Mouse (Mus musculus) cerebellum, adult 9-10 months (tissue): ENCODE measurements around the gene Lsr.
"Not testable (repeated sequence)": the region's sequence is repeated elsewhere in the genome, so short reads cannot be mapped to it uniquely, and the experiment has no call there.

Experiments
- DNase-seq: peaks from one replicate; pipeline ENCODE4 v3.0.0; 2022

Gene Lsr

DNA sequence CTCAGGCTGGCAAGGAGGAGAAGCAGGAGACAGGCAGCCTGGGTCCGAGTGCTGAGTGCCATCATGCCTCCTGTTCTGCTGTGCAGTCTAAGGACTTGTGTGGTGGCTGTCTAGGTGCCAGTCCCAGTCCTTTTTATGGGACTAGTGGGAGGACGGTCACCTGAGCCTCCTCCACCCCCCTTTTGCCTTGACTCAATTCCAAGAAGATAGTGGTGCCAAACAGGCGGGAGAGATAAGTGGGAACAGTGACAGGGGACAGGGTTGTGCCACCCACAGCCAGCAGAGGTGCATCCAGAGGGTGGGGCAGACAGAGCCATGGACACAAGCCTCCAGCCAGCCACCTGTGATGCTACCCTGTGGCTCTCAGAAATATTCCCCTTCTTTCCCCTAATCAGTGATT is 49.2 kb downstream of the Lsr start:
- no peak for DNase-seq

DNA sequence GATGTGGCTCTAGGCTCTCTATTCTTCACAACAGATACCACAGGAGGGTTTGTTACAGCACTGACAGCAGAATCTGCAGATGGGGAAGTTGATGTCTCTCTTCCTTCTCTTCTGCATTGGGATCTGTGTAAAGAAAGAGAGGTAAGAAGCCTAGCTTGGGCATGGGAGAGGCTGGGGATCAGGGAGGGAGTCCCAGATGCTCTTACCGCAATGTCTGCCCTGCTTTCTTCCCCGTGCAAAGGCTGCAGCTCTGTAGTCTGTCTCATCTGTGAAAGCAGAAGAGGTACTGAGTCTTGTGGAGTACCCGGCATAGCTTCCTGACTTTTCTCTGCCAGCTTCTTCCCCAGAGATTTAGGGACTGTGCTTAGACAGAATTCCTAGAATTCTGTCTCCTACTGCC is 50.8 kb downstream of the Lsr start:
- not testable (repeated sequence) for DNase-seq

- no peak for DNase-seq
These were observed 53.0 kb downstream of the Lsr start for GRCm38 (mm10) chr7:30920217-30920616.

GRCm38 (mm10) chr7:30917219-30917618 is 56.0 kb downstream of the Lsr start:
- DNase-seq: no peak

DNA sequence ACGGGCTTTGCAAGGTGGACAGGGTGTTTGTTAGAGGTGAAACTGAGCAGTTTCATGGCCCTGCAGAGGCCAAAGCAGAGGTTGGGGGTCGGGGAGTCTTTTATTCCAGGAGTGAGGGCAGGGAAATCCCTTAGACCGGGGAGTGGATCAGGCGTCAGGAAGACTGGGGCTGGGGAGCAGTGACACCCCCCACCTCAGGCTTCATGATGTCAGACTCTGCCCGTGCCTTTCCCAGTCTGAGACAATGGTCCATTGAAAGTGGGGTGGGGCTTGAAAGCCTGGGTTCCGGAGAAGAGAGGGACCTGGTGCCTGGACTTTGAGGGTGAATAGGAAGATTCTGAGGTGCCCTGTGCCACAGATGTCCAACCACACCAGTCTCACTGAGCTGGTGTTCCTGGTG is 56.6 kb downstream of the Lsr start:
- DNase-seq: peak; percentile 11

DNA sequence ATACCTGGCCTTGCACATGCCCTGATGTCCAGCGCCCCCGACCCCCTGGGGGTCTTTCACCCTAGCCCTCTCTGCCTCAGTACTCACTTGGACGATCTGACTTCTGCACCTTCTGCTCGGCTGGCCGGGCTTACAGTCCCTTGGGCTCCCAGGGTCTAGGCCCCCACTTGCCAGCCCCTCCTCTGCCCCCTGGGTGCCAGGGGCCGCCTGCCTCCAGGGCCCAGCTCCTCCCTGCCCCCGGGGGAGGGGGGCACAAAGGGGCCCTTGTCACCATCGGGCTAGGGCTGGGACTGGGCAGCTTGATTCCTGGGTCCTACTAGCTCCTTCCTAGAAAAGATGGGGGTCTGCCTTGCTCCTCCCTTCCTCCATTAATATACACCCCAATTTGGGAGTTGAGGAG is 58.5 kb downstream of the Lsr start, which contains the start of gene Mag:
Gene Mag (minus strand): TSS at position 142 of the 400 bp plus-strand sequence.
- DNase-seq: peak; percentile 11

DNA sequence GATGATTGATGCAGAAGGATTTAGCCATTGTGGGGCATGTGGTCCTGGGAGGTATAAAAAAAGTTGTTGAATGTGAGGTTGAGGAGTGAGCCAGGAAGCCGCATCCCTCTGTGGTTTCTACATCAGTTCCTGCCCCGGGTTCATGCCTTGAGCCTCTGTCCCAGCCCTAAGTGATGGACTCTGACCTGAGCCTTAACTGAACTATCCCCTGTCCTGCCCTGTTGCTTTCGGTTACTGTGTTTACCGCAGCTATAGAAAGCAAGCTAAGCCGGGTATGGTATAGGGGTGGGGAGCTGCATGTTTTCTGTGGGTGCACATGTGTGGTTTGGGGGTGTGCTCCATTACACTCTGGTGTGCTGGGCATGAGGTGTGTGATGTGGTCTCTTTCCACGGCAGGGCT is 63.5 kb downstream of the Lsr start:
- no peak for DNase-seq

GRCm38 (mm10) chr7:30908992-30909431 is 64.3 kb downstream of the Lsr start:
- no peak for DNase-seq

DNA sequence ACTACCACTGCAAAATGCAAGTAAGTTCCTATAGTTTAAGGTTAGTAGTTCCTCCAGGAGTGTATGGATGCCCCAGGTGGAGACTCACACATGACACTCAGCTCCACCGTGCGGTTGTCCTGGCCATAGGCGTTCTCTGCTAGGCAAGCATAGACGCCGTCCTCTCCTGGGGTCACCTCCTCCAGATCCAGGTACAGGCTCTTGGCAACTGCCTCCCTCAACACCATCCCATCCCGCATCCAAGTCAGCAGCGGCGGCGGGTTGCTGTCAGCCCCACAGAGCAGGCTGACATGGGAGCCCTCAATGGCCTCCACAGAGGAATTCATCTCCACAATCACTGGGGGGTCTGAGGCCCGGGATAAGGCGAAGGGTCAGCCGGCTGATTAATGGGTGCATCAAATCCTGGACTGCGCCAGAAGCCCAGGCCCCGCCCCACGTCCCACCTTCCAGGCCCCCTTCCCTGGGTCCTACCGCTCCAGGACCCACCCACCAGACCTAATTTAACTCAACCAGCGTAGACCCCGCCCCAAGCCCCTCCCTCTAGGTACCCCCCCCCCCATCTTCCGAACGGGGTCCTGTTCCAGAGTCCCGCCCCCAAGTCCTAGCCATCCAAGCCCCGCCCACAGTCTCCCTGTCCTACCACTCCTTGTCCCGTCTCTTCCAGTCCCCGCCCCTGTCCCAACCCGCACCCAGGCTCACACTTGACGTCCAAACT is 64.8 kb downstream of the Lsr start:
- no peak for DNase-seq
